Mouse (Mus musculus) cerebellum, postnatal 10 days (tissue): ENCODE measurements around the gene Ccdc85c.

ENCODE experiments used
- DNase-seq, 2 experiments: peaks; one replicate each; pipeline ENCODE4 v3.0.0; 2021; ENCODE audit warnings: mixed read lengths in 2 of 2

Gene Ccdc85c

GRCm38 (mm10) chr12:108274661-108275507 is at the start of gene Ccdc85c:
Gene Ccdc85c (minus strand): TSS chr12:108275425.
- DNase-seq: peak; percentile 75 to 76

DNA sequence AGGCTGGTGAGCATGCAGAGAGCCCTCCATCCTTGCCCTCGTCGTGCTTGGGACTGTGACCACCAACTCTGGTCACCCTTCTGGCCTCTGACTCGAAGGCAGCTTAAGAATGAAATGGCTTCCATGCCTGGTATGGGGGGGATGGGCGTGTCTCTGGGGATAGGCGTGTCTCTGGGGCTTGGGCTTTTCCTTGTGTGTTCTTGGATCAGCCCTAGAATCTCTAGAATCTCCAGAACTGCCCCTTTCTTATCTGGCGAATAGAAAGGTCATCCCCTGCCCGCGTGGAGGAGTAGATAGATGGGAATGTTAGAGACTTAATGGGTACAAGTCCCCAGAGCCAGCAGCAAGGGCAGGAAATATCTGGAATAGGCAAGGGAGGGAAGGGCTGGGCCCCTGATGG is 44.9 kb upstream of the Ccdc85c start:
- DNase-seq: no peak

GRCm38 (mm10) chr12:108318499-108318898 is 43.3 kb upstream of the Ccdc85c start:
- peak in 1 of 2 experiments; percentile 36 for DNase-seq

DNA sequence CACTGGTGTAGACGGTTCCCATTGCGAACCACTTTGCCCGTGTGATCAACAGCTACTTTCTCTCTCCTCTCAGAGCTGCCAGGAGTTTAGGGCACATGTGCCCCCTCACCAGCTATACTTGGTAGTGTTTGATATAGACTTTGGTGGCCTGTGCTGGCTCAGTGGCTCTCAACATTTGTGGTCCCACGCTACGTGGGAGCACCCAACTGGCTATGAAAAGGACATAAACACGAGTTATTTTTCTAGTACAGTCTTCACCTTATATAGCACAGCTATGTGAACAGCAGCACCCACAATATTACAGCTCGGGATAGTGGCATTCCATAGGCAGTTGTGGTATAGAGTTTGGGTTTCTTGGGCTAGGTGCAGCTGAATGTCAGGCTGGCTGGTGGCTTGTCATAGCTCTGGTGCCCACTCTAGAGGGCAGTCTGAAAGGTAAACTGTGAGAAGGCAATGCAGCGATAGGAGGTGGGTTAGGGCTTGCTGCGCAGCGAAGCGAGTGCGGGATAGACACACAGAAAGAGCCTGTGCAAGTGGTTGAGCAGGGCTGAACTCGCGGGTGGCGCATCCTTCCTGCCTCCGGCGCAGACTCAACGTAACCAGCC is 42.7 kb upstream of the Ccdc85c start:
- no peak for DNase-seq

- DNase-seq: no peak
These were observed 42.0 kb upstream of the Ccdc85c start for GRCm38 (mm10) chr12:108317201-108317738.

DNA sequence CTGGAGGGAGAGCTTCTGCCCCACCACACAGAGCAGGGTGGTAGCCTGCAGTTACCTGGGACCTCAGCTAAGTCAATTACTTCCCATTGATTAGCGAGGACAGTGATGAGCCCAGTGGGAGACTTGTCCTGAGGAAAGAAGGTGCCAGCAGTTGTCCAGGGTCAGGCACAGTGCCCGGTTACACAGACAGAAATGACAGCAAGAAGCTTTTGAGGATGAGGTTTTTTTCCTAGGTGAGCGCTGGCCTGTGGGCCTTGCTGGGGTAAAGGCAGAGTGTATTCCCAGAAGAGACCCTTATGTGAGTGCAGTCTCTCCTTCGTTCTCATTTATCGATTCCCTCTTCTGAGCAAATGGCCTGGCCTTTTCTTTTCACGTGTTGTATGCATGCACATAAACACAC is 41.4 kb upstream of the Ccdc85c start:
- DNase-seq: peak in 1 of 2 experiments; percentile 47

DNA sequence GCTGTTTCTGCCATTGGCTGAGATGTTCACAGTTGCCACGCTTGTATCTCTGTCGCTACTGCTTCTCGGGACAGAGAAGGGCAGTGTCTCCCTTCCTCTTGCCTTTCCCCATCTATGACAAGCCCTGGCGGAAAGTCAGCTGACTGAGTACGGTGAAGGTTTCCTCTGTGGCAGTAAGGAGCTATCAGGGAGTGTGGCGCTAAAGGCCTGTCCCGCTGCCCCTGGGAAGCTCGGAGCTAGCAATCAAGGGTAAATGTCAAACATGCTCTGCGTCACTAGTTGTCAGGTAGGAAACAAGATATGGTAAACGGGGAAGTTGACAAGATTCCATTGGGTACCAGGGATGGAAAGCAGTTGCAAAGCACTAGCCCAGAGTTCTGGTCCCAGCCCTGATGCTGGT is 40.6 kb upstream of the Ccdc85c start:
- DNase-seq: no peak

GRCm38 (mm10) chr12:108313244-108313772 is 38.1 kb upstream of the Ccdc85c start:
- DNase-seq: no peak

DNA sequence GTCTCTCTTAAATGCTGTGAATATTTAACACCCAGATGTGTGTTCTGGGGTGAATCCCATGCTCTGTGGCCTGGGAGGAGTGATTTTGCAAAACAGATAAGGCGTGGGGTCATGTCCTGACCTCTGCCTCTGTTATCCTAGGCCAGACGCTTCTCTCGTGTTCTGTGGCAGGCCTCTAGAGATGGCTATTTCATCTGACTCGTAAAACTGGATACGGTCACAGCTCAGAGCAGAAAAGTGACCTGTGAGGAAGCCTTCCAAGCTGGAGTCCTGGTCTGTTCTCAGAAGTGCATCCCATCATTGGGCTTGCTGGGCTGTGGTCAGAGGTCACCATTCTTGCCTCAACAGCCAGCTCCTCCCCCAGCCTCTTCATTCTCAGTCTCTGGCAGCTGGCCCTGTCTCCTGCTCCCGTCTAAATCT is 37.2 kb upstream of the Ccdc85c start:
- no peak for DNase-seq

DNA sequence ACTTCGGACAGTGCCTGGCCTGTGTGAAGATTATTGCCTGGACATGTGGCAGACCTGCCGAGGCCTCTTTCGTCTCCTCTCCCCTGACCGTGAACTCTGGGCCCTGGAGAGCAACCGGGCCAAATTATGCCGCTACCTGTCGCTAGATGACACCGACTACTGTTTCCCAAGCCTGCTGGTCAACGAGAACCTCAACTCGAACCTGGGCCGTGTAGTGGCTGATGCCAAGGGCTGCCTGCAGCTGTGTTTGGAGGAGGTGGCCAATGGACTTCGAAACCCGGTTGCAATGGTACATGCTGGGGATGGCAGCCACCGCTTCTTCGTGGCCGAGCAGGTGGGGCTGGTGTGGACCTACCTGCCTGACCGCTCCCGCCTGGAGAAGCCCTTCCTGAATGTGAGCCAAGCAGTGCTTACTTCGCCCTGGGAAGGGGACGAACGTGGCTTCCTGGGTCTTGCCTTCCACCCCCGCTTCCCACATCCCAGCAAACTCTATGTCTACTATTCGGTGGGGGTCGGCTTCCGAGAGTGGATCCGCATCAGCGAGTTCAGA is 36.6 kb upstream of the Ccdc85c start:
- DNase-seq: no peak

GRCm38 (mm10) chr12:108310456-108311027 is 35.3 kb upstream of the Ccdc85c start:
- no peak for DNase-seq

DNA sequence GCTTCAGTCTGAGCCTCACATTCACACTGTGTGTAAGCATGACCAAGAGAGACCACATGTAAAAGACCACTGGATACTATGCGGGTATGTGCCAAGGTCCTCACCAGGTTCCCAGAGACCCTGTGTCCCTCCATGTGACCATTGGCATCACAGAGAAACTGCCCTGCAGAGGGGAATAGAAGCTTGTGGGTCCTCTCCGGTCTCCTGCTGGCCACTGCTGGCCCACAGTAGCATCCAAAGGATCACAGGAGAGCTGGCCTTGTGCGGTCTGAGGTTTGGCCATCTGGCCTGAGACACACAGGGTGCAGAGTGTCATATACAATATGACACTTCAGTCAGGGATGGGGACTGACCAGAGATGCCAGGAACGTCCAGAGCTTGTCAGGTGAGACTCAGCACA is 34.8 kb upstream of the Ccdc85c start:
- DNase-seq: no peak

- DNase-seq: no peak
These were observed 34.0 kb upstream of the Ccdc85c start for GRCm38 (mm10) chr12:108309116-108309794.

DNA sequence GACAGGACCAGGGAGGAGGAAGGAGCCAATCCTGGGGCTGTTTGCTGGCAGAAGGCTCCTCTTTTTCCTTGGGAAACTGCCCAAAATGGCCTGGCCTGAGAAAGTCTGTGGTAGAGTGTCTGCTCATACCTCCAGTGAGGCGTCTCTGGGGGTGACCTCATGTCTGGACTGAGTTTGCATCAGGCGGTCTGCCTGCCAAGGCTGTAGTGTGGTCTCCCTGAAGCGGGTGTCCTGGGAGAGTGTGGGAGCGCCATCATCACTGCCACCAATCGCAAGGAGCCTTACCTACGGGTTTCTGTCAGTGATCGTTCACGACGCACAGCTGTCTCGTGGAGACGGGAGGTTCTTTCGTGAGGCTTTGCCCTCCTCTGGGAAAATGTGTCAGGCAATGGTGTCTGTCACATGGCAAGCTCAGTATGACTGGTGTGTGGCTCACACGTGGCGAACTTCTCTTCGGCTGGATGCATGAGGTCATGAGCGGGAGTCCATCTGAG is 33.2 kb upstream of the Ccdc85c start:
- peak; percentile 44 to 51 for DNase-seq

- DNase-seq: peak; percentile 84 to 88
These were observed 32.3 kb upstream of the Ccdc85c start for GRCm38 (mm10) chr12:108307553-108307952.

- DNase-seq: peak; percentile 51 to 56
These were observed 30.9 kb upstream of the Ccdc85c start, which contains the start of gene Hhipl1 for GRCm38 (mm10) chr12:108305812-108306794. Gene Hhipl1 (plus strand): TSS chr12:108306270.

- DNase-seq: no peak
These were observed 29.9 kb upstream of the Ccdc85c start for GRCm38 (mm10) chr12:108305172-108305571.

DNA sequence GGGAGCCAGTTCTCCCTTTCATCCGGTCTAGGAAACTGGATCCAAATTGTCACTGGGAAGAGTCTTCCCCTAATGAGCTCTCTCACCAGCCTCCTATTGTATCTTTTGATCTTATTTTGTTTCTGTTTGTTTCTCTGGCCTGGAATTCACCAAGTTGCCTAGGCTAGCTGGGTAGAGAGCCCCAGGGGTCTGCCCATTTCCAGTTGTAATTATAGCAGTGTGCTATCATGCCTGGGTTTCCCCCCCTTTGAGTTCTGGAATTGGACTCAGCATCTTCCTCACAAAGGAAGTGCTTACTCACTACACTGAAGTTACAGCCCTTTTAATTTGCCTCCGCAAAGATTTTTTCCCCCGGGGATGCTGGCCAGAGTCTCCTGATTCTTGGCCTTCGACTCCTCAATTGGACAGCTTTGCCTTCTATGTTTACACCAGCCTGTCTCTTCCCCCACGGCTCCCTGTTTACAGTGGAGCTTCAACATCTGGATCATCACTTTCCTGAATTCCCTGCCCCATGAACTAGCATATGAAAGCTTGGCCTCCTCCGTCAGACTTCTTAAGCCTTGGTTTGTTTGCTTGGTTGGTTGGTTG is 28.6 kb upstream of the Ccdc85c start:
- no peak for DNase-seq

GRCm38 (mm10) chr12:108301006-108301405 is 25.8 kb upstream of the Ccdc85c start:
- DNase-seq: no peak

- peak; percentile 47 to 57 for DNase-seq
These were observed 21.8 kb upstream of the Ccdc85c start for GRCm38 (mm10) chr12:108297033-108297432.
